Mouse (Mus musculus): ENCODE measurements around the gene Rnase2b.
"Not testable (repeated sequence)": the region's sequence is repeated elsewhere in the genome, so short reads cannot be mapped to it uniquely, and the experiment has no call there.

Gene Rnase2b

DNA sequence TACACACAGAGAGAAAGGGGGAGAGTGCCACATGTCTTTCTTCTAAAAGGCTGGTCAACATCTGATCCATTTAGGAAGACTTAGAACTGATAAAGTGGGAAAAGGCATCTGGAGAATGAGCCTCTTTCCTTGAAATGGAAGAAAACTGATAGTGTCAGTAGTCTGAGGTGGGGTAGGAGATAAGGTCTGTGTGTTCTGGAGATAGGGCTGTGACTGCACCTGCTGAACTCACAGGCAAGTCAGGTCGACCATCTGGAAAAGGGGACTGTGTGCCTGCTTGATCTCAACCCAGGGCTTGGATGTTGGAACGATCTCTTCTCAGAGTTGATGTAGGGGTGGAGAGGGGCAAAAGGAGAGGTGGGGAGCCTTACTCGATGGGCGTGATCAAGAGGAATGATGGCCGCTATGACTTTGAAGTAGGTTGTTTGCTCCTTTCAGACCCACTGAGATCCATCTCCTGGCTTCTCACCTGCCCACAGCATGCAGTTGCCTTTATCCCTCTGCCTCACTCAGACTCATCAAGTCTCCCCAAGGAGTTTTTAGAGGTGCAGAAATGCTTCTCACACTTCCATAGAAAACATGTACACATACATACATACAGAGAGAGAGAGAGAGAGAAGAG lies 9.7 kb upstream of the Rnase2b start:
- DNase-seq (ENCODE audit: low read depth, low spot score), result no peak

- DNase-seq (ENCODE audit: low read depth, low spot score), result no peak
These were observed 5.9 kb upstream of the Rnase2b start for GRCm38 (mm10) chr14:51156056-51156735.

DNA sequence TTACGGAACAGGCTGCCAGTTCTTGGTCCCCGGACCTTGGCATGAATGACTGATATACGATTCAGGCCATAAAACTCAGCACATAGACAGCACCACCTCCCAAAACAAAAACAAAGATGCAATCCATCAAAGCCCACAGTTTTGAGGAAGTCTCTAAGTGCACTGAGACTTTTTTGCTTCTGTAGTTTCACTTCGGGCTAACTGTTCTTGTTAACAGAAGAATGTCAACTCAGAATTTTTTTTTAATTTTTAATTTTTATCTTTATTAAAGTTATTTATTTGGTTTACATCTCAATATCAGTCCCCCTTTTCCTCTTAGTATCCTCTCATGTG lies 5.4 kb upstream of the Rnase2b start:
- no peak for DNase-seq (ENCODE audit: low read depth, low spot score)

- DNase-seq (ENCODE audit: low read depth, low spot score), result no peak
These were observed 5.0 kb upstream of the Rnase2b start for GRCm38 (mm10) chr14:51157072-51157471.

- not testable (repeated sequence) for DNase-seq (ENCODE audit: low read depth, low spot score)
These were observed 1.3 kb downstream of the Rnase2b start for GRCm38 (mm10) chr14:51163323-51163722.

- DNase-seq (ENCODE audit: low read depth, low spot score), result no peak
These were observed 3.4 kb downstream of the Rnase2b start for GRCm38 (mm10) chr14:51165435-51165834.

- no peak for DNase-seq (ENCODE audit: low read depth, low spot score)
These were observed 4.0 kb downstream of the Rnase2b start for GRCm38 (mm10) chr14:51166068-51166467.

DNA sequence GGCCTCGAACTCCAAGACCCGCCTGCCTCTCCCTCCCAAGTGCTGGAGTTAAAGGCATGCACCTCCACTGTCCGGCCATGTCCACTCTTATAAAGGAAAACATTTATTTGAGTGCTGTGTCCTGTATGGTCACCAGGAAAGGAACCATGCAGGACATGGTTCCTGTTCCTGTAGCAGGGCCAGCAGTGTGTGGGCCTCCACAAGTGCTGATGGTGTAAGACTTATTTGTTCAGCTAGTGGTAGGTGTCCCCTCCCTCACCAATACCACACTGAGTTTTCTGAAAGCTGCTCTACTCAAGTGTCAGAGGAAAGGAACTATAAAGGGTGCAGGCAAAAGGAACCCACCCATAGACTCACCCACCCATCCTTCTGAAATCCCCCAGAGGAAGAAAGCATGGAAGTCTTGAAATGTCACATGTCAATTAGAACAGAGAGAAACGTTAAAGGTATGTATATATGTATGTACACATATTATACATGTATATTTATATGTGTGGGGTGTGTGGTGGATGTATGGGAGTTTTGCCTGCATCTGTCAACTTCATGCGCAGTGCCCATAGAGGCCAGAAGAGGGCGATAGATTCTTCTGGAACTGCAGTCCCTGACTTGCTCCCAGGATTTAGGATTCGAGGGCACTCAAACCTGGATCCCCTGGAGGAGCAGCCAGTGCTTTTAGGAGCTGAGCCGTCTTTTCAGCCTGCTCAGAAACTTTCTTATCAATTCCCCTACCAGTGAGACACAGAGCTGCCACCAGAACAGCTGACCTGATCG lies 10.2 kb downstream of the Rnase2b start:
- DNase-seq (ENCODE audit: low read depth, low spot score), result not testable (repeated sequence)

GRCm38 (mm10) chr14:51172947-51173346 lies 10.9 kb downstream of the Rnase2b start:
- not testable (repeated sequence) for DNase-seq (ENCODE audit: low read depth, low spot score)

GRCm38 (mm10) chr14:51173843-51174242 lies 11.8 kb downstream of the Rnase2b start:
- no peak for DNase-seq (ENCODE audit: low read depth, low spot score)

- not testable (repeated sequence) for DNase-seq (ENCODE audit: low read depth, low spot score)
These were observed 19.0 kb downstream of the Rnase2b start for GRCm38 (mm10) chr14:51181051-51181450.

- no peak for DNase-seq (ENCODE audit: low read depth, low spot score)
These were observed 33.6 kb downstream of the Rnase2b start for GRCm38 (mm10) chr14:51195681-51196080.

- DNase-seq (ENCODE audit: low read depth, low spot score), result no peak
These were observed 37.3 kb downstream of the Rnase2b start, which contains the start of gene Ang2 for GRCm38 (mm10) chr14:51199098-51200023. Gene Ang2, minus strand, starts transcription at chr14:51199148.

DNA sequence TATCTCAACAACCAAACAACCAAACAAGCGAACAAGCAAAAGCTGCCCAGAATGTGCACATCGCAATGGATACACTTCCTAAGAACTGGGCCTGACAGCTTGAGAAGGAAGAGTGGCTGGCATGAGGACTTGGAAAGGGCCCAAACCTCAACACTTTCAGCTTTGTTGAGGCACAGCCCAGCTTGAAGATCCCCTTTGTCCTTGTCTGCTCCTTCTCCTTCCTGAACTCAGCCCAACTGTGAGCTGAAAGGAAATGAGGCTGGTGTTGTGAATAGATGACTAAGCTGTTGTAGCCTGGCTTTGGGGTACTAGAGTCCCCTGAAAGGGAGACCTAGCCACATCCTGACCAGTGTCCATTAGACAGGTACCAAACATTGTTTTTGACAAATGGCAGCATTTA lies 38.0 kb downstream of the Rnase2b start:
- DNase-seq (ENCODE audit: low read depth, low spot score), result no peak

DNA sequence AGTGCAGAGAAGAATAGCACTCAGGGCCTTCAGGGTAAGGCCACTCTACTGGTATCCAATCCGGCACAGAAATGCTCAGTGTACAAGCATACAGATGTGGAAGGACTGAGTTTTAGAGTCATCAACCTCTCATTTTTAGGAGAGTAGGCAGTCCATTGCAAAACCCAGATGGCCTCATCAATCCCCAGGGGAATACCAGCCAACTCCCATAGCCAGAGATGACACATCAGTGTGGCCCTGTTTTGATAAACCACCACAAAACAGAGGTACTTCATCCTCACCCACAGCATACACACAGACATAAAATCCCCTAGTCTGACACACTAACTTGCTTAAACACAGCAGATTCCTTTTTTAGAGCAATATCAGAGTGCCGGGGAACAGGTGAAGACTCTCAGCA lies 38.4 kb downstream of the Rnase2b start:
- DNase-seq (ENCODE audit: low read depth, low spot score), result no peak

- no peak for DNase-seq (ENCODE audit: low read depth, low spot score)
These were observed 41.1 kb downstream of the Rnase2b start, which contains the start of gene Ear14 for GRCm38 (mm10) chr14:51203115-51203514. Gene Ear14, plus strand, starts transcription at chr14:51203391.

Measured in CD4-positive helper T cell, adult 2 months (primary cell).